10 mouse cellular contexts compared by ENCODE assay signal in the genomic region with DNA sequence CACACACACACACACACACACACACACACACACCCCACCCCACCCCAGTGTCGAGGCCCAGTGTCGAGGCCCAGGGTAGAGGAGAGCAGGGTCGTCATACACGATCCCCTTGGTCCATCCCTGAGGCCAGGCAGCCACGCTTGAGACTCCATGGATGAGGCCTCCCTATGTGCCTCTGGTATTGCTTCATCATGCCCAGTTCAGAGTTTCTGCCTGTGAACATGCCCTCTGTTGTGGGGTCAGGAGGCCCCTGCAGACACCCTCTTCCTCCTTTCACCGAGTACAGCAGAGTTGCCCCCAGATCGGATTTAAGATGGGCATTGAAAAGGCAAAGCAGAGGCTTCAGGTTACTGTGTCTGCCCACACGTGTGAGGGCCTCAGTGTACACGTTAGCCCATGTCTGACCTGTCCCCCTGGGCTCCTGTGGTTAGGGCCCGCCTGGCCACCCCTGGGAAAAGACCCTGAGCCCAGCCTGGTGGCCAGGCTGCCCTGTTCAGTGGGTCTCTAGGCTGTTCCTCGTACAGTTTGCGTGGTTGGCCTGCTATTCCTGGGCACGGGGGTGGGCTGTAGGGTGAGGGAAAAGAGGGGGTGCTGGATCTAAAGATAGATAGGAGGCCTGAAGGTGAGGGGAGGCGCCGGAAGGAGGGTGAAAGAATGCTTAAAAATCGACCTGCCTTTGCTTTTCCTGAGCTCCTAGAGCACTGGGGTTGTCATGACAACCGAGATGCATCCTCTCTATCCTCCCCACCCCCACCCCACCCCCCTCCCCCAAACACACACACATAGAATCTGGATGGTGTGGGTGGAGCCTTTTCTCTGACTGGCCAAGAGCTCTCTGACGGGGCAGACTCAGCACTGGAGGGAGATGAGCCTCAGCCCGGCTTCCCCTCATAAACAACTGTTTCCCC. TPM values are rescaled to one million over a fixed set of nuclear protein-coding genes. Genes with fewer than 3 reads are reported as not detected.
A peak's percentile ranks its signal among the peaks of the same experiment; 100 is the strongest.
DNase-seq lines count a peak whose midpoint lies in the region; ATAC-seq lines count a peak whose summit lies in the region.
"Had no signal": no experiment of that assay in that cellular context is flagged by ENCODE, and none has a peak within 500 bp of the region (broad histone marks: within the 10 kb centered on the region; RNA-seq: fewer than 3 reads in every experiment).

No protein-coding gene starts in this region.

- H3K4me3 ChIP-seq in midbrain, embryonic 15.5 days, result no peak overlapping the region

- WGBS in midbrain, embryonic 15.5 days, result 16% methylated on average over 19 of the region's 19 CpGs

- peak overlapping the region; percentile 69 for H3K27ac ChIP-seq in midbrain, embryonic 15.5 days

- no peak overlapping the region for H3K9ac ChIP-seq in midbrain, embryonic 15.5 days
- H3K9ac ChIP-seq: lung, embryonic 14.5 days had no signal

- H3K9me3 ChIP-seq in midbrain, embryonic 15.5 days, result no peaks in the 10 kb centered on the region

- DNase-seq in right cerebral cortex, adult 18-20 months, result peak; percentile 60
- DNase-seq in right cerebral cortex, postnatal 25 days, result no peak
- DNase-seq in heart, postnatal 4 days, result no peak
- DNase-seq in layer of hippocampus, adult 9-10 months (ENCODE audit: low spot score), result no peak
- DNase-seq in urinary bladder, adult 2 months (ENCODE audit: low spot score), result no peak
- DNase-seq in spleen, postnatal 14 days (ENCODE audit: low spot score in 2 of 2), result no peak
- DNase-seq: adrenal gland, adult 8-10 months; lung, embryonic 14.5 days had no signal

- H3K4me1 ChIP-seq in midbrain, embryonic 15.5 days, result peaks cover 28% of the 10 kb centered on the region

- no peaks in the 10 kb centered on the region for H3K36me3 ChIP-seq in midbrain, embryonic 15.5 days (replicated peaks)

- ATAC-seq in granulocyte monocyte progenitor cell, adult 5-6 weeks (replicated peaks; ENCODE audit: poor library complexity, severe bottlenecking), result peak; percentile 78
- ATAC-seq in midbrain, embryonic 15.5 days (replicated peaks), result peak; percentile 80

- no peaks in the 10 kb centered on the region for H3K27me3 ChIP-seq in midbrain, embryonic 15.5 days (replicated peaks)

- peak overlapping the region; percentile 34 for H3K4me2 ChIP-seq in midbrain, embryonic 15.5 days
- H3K4me2 ChIP-seq: lung, embryonic 14.5 days had no signal

RNA-seq across cellular contexts. Expression of a gene that starts 41.7 kb away (rescaled TPM):
- not detected in 2 replicates for total RNA-seq in granulocyte monocyte progenitor cell, adult 5-6 weeks (2014; fragmentation: Nextera tagmentation)
- total RNA-seq in granulocyte monocyte progenitor cell, adult 5-6 weeks (2017), result not detected in 2 replicates
- polyA plus RNA-seq in midbrain, embryonic 15.5 days (2015; fragmentation: Nextera tagmentation; extraction: Ambion mirVana), result 111 and 114 TPM in 2 replicates
- total RNA-seq in heart, postnatal 4 days (2021), result under 1 TPM in 1 of 2 experiments, not detected in 1; 0.07 TPM
- polyA plus RNA-seq in urinary bladder, adult 2 months (2012; rRNA removed), result 0.03 and 0.08 TPM in 2 replicates

RNA-seq across cellular contexts. Expression of a gene that starts 58.3 kb away (rescaled TPM):
- 41.4 and 44.4 TPM in 2 replicates for total RNA-seq in granulocyte monocyte progenitor cell, adult 5-6 weeks (2014; fragmentation: Nextera tagmentation)
- total RNA-seq in granulocyte monocyte progenitor cell, adult 5-6 weeks (2017), result 29.6 and 35.0 TPM in 2 replicates
- 49.6 and 52.3 TPM in 2 replicates for polyA plus RNA-seq in midbrain, embryonic 15.5 days (2015; fragmentation: Nextera tagmentation; extraction: Ambion mirVana)
- total RNA-seq in heart, postnatal 4 days (2021), result 10 to 100 TPM; 17.8 to 21.9 TPM
- polyA plus RNA-seq in urinary bladder, adult 2 months (2012; rRNA removed), result 19.7 and 20.5 TPM in 2 replicates
